Mouse (Mus musculus) thymus, adult 2 months (tissue): ENCODE measurements at regions not wholly inside any gene's neighbourhood (a gene's known extent, or its start where the extent isn't known, plus 50 kb on each side); places are given as distances from the start of the nearest gene placed in this dataset.

Source experiments
- DNase-seq: peaks from one replicate; pipeline ENCODE4 v3.0.0; 2021
- H3K27ac ChIP-seq: fragments of 200-500 bp; 2 replicates; pipeline ENCODE4 v1.5.1; 2012; ENCODE audit warnings: low read length, control low read depth; ENCODE audit not compliant: control insufficient read depth, insufficient read depth
- H3K27me3 ChIP-seq: fragments of 200-500 bp; 2 replicates; pipeline ENCODE4 v1.6.1; 2012; ENCODE audit warnings: mild to moderate bottlenecking, low read length, moderate library complexity, mixed read lengths; ENCODE audit not compliant: control insufficient read depth, insufficient read depth
- H3K36me3 ChIP-seq: fragments of 200-500 bp; 2 replicates; pipeline ENCODE4 v1.6.1; 2012; ENCODE audit warnings: mild to moderate bottlenecking, low read length, moderate library complexity; ENCODE audit not compliant: control insufficient read depth, insufficient read depth
- H3K4me1 ChIP-seq: fragments of 200-500 bp; replicated peaks from 2 replicates; pipeline ENCODE4 v1.6.1; 2012; ENCODE audit warnings: low read length; ENCODE audit not compliant: control insufficient read depth, insufficient read depth
- H3K4me3 ChIP-seq: fragments of 200-500 bp; 2 replicates; pipeline ENCODE4 v1.5.1; 2012; ENCODE audit warnings: mild to moderate bottlenecking, low read length, control low read depth, moderate library complexity; ENCODE audit not compliant: control insufficient read depth, insufficient read depth
- CTCF ChIP-seq: fragments of 200-500 bp; IDR thresholded peaks from 2 replicates; pipeline ENCODE4 v1.5.1; 2012; ENCODE audit warnings: mild to moderate bottlenecking, control low read depth, low read length, moderate library complexity, borderline replicate concordance; ENCODE audit not compliant: control insufficient read depth, poor library complexity, insufficient read depth; ENCODE audit errors: extremely low read depth
- POLR2A ChIP-seq: fragments of 200-500 bp; IDR thresholded peaks from 2 replicates; pipeline ENCODE4 v1.6.1; 2012; ENCODE audit warnings: mild to moderate bottlenecking, low read length, control low read depth, moderate library complexity; ENCODE audit not compliant: control insufficient read depth, poor library complexity, insufficient read depth; ENCODE audit errors: extremely low read depth
- WGBS: fragments of 180-500 bp; shearing (Covaris S2); methylation state at CpG from one replicate; pipeline ENCODE4 v1.1.7; 2018; 5-methylcytosine and 5-hydroxymethylcytosine counted together

GRCm38 (mm10) chr14:47795062-47795461, 146.8 kb downstream of the Ktn1 start:
- TF ChIP-seq POLR2A: no peak
- no peak for TF ChIP-seq CTCF
- Histone ChIP-seq H3K27ac (no peak overlapping the region), H3K27me3 (no peaks in the 10 kb centered on the region), H3K4me1 (no peaks in the 10 kb centered on the region), H3K4me3 (no peak overlapping the region), H3K36me3 (no peaks in the 10 kb centered on the region)
- no peak for DNase-seq
- 26% methylated on average over 4 of the region's 4 CpGs for WGBS

- TF ChIP-seq POLR2A: no peak
- no peak for TF ChIP-seq CTCF
- no peaks in the 10 kb centered on the region for H3K4me1 ChIP-seq
- H3K27me3 ChIP-seq: no peaks in the 10 kb centered on the region
- no peak overlapping the region for H3K27ac ChIP-seq
- no peak overlapping the region for H3K4me3 ChIP-seq
- WGBS: 90% methylated on average over 3 of the region's 3 CpGs
- no peaks in the 10 kb centered on the region for H3K36me3 ChIP-seq
- no peak for DNase-seq
Measured at GRCm38 (mm10) chr14:47798203-47798602, 150.0 kb downstream of the Ktn1 start.

- no peak overlapping the region for H3K27ac ChIP-seq
- WGBS: 100% methylated on average over 2 of the region's 2 CpGs
Measured at GRCm38 (mm10) chr14:47799564-47799963, 151.3 kb downstream of the Ktn1 start.

GRCm38 (mm10) chr14:47805202-47805601, 157.0 kb downstream of the Ktn1 start:
- WGBS: 90% methylated on average over 1 of the region's 1 CpGs
- DNase-seq: no peak
- H3K27ac ChIP-seq: no peak overlapping the region
- H3K4me1 ChIP-seq: no peaks in the 10 kb centered on the region
- no peaks in the 10 kb centered on the region for H3K36me3 ChIP-seq
- no peaks in the 10 kb centered on the region for H3K27me3 ChIP-seq
- no peak for TF ChIP-seq POLR2A
- no peak for TF ChIP-seq CTCF
- no peak overlapping the region for H3K4me3 ChIP-seq

More at GRCm38 (mm10) chr14:47799564-47799963, 151.3 kb downstream of the Ktn1 start:
- no peak for DNase-seq
- H3K4me3 ChIP-seq: no peak overlapping the region
- no peaks in the 10 kb centered on the region for H3K4me1 ChIP-seq
- H3K27me3 ChIP-seq: no peaks in the 10 kb centered on the region
- no peak for TF ChIP-seq CTCF
- no peak for TF ChIP-seq POLR2A
- no peaks in the 10 kb centered on the region for H3K36me3 ChIP-seq

- no peak overlapping the region for H3K4me3 ChIP-seq
- 83% methylated on average over 9 of the region's 9 CpGs for WGBS
- H3K27me3 ChIP-seq: no peaks in the 10 kb centered on the region
- DNase-seq: no peak
- no peaks in the 10 kb centered on the region for H3K36me3 ChIP-seq
- no peaks in the 10 kb centered on the region for H3K4me1 ChIP-seq
- H3K27ac ChIP-seq: no peak overlapping the region
- TF ChIP-seq POLR2A: no peak
- no peak for TF ChIP-seq CTCF
Measured at GRCm38 (mm10) chr14:47805771-47806535, 157.7 kb downstream of the Ktn1 start.

- Histone ChIP-seq H3K4me1 (no peaks in the 10 kb centered on the region), H3K36me3 (no peaks in the 10 kb centered on the region), H3K27me3 (no peaks in the 10 kb centered on the region), H3K4me3 (no peak overlapping the region), H3K27ac (no peak overlapping the region)
- no peak for DNase-seq
- TF ChIP-seq POLR2A: no peak
- TF ChIP-seq CTCF: no peak
- 92% methylated on average over 10 of the region's 10 CpGs for WGBS
Measured at GRCm38 (mm10) chr14:47808097-47808910, 160.1 kb downstream of the Ktn1 start.
